Mouse (Mus musculus): ENCODE data around the gene Tdrd12. TPM values are rescaled to one million over a fixed set of nuclear protein-coding genes. Genes with fewer than 3 reads are reported as not detected.
"Not testable (repeated sequence)": the region's sequence is repeated elsewhere in the genome, so short reads cannot be mapped to it uniquely, and the experiment has no call there.

The Tdrd12 gene
- polyA plus RNA-seq, 1 experiment from 2014 or later: 1.5 TPM

GRCm38 (mm10) chr7:35579849-35580248 lies 42.3 kb upstream of the Tdrd12 start:
- no peak overlapping the region for H3K27ac ChIP-seq (ENCODE audit: low read length)
- H3K9ac ChIP-seq (ENCODE audit: low read length): no peak overlapping the region
- no peak overlapping the region for H3K4me2 ChIP-seq (ENCODE audit: low read depth, low read length)
- no peaks in the 10 kb centered on the region for H3K36me3 ChIP-seq (ENCODE audit: control insufficient read depth, insufficient read depth)
- no peak overlapping the region for H3K4me3 ChIP-seq (ENCODE audit: low read length)
- no peaks in the 10 kb centered on the region for H3K9me3 ChIP-seq (replicated peaks; ENCODE audit: control insufficient read depth, low read length)
- WGBS: 43% methylated on average over 4 of the region's 4 CpGs
- no peak for ATAC-seq (replicated peaks; ENCODE audit: extremely low read depth, insufficient read depth, low FRiP score)
- H3K27me3 ChIP-seq (ENCODE audit: control insufficient read depth, insufficient read depth, low read length): peaks cover 10% of the 10 kb centered on the region
- peaks cover 4% of the 10 kb centered on the region for H3K4me1 ChIP-seq (ENCODE audit: control insufficient read depth, insufficient read depth, low read length)

- not testable (repeated sequence) for H3K36me3 ChIP-seq (ENCODE audit: control insufficient read depth, insufficient read depth); ATAC-seq (replicated peaks; ENCODE audit: extremely low read depth, insufficient read depth, low FRiP score); H3K27me3 ChIP-seq (ENCODE audit: control insufficient read depth, insufficient read depth, low read length); H3K9ac ChIP-seq (ENCODE audit: low read length); H3K4me2 ChIP-seq (ENCODE audit: low read depth, low read length); H3K4me1 ChIP-seq (ENCODE audit: control insufficient read depth, insufficient read depth, low read length); H3K4me3 ChIP-seq (ENCODE audit: low read length); H3K9me3 ChIP-seq (replicated peaks; ENCODE audit: control insufficient read depth, low read length); H3K27ac ChIP-seq (ENCODE audit: low read length)
- WGBS: 20% methylated on average over 6 of the region's 6 CpGs
Observed at GRCm38 (mm10) chr7:35570883-35571282, 33.3 kb upstream of the Tdrd12 start.

- not testable (repeated sequence) for H3K4me1 ChIP-seq (ENCODE audit: control insufficient read depth, insufficient read depth, low read length); H3K9me3 ChIP-seq (replicated peaks; ENCODE audit: control insufficient read depth, low read length); H3K9ac ChIP-seq (ENCODE audit: low read length); H3K27ac ChIP-seq (ENCODE audit: low read length); ATAC-seq (replicated peaks; ENCODE audit: extremely low read depth, insufficient read depth, low FRiP score); H3K27me3 ChIP-seq (ENCODE audit: control insufficient read depth, insufficient read depth, low read length); H3K36me3 ChIP-seq (ENCODE audit: control insufficient read depth, insufficient read depth); H3K4me2 ChIP-seq (ENCODE audit: low read depth, low read length); H3K4me3 ChIP-seq (ENCODE audit: low read length)
- WGBS: 82% methylated on average over 4 of the region's 4 CpGs
Observed at GRCm38 (mm10) chr7:35569724-35570123, 32.2 kb upstream of the Tdrd12 start.

- 78% methylated on average over 13 of the region's 13 CpGs for WGBS
- H3K27me3 ChIP-seq (ENCODE audit: control insufficient read depth, insufficient read depth, low read length); H3K4me3 ChIP-seq (ENCODE audit: low read length); H3K4me1 ChIP-seq (ENCODE audit: control insufficient read depth, insufficient read depth, low read length); H3K9ac ChIP-seq (ENCODE audit: low read length); H3K36me3 ChIP-seq (ENCODE audit: control insufficient read depth, insufficient read depth); H3K9me3 ChIP-seq (replicated peaks; ENCODE audit: control insufficient read depth, low read length); H3K27ac ChIP-seq (ENCODE audit: low read length); ATAC-seq (replicated peaks; ENCODE audit: extremely low read depth, insufficient read depth, low FRiP score); H3K4me2 ChIP-seq (ENCODE audit: low read depth, low read length): not testable (repeated sequence)
Observed at GRCm38 (mm10) chr7:35565965-35566364, 28.4 kb upstream of the Tdrd12 start.

DNA sequence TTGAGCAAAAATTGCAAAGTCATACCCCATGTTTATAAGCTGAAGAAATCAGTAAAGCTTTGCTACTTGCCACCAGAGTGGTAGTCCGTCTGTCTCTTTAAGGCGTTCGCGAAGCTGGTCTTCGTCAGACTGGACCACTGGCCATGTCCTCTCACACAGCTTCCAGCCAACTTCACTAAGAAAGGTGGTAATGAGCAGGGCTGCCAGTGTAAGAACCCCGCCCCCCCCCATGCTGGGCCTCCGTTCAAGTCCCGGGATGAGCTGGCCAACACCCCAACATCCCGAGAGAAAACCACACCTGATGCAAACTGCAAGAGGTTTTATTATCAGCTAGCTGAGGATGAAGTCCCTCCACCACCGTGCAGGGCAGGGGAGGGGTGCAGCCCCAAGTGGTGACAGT lies 27.3 kb upstream of the Tdrd12 start:
- H3K4me2 ChIP-seq (ENCODE audit: low read depth, low read length); H3K36me3 ChIP-seq (ENCODE audit: control insufficient read depth, insufficient read depth); H3K9ac ChIP-seq (ENCODE audit: low read length); H3K27me3 ChIP-seq (ENCODE audit: control insufficient read depth, insufficient read depth, low read length); ATAC-seq (replicated peaks; ENCODE audit: extremely low read depth, insufficient read depth, low FRiP score); H3K9me3 ChIP-seq (replicated peaks; ENCODE audit: control insufficient read depth, low read length); H3K27ac ChIP-seq (ENCODE audit: low read length); H3K4me3 ChIP-seq (ENCODE audit: low read length); H3K4me1 ChIP-seq (ENCODE audit: control insufficient read depth, insufficient read depth, low read length): not testable (repeated sequence)
- 72% methylated on average over 10 of the region's 10 CpGs for WGBS

- Histone ChIP-seq H3K4me2 (ENCODE audit: low read depth, low read length) (no peak overlapping the region), H3K4me3 (ENCODE audit: low read length) (no peak overlapping the region), H3K27me3 (ENCODE audit: control insufficient read depth, insufficient read depth, low read length) (no peaks in the 10 kb centered on the region), H3K36me3 (ENCODE audit: control insufficient read depth, insufficient read depth) (no peaks in the 10 kb centered on the region), H3K27ac (ENCODE audit: low read length) (no peak overlapping the region), H3K9me3 (replicated peaks; ENCODE audit: control insufficient read depth, low read length) (no peaks in the 10 kb centered on the region), H3K9ac (ENCODE audit: low read length) (no peak overlapping the region), H3K4me1 (ENCODE audit: control insufficient read depth, insufficient read depth, low read length) (no peaks in the 10 kb centered on the region)
- 86% methylated on average over 2 of the region's 2 CpGs for WGBS
- ATAC-seq (replicated peaks; ENCODE audit: extremely low read depth, insufficient read depth, low FRiP score): no peak
Observed at GRCm38 (mm10) chr7:35564067-35564865, 26.7 kb upstream of the Tdrd12 start.

- no peaks in the 10 kb centered on the region for H3K4me1 ChIP-seq (ENCODE audit: control insufficient read depth, insufficient read depth, low read length)
- no peak for ATAC-seq (replicated peaks; ENCODE audit: extremely low read depth, insufficient read depth, low FRiP score)
- H3K9ac ChIP-seq (ENCODE audit: low read length): no peak overlapping the region
- H3K4me3 ChIP-seq (ENCODE audit: low read length): no peak overlapping the region
- 57% methylated on average over 11 of the region's 11 CpGs for WGBS
- no peak overlapping the region for H3K4me2 ChIP-seq (ENCODE audit: low read depth, low read length)
- H3K36me3 ChIP-seq (ENCODE audit: control insufficient read depth, insufficient read depth): no peaks in the 10 kb centered on the region
- no peaks in the 10 kb centered on the region for H3K27me3 ChIP-seq (ENCODE audit: control insufficient read depth, insufficient read depth, low read length)
- no peaks in the 10 kb centered on the region for H3K9me3 ChIP-seq (replicated peaks; ENCODE audit: control insufficient read depth, low read length)
- no peak overlapping the region for H3K27ac ChIP-seq (ENCODE audit: low read length)
Observed at GRCm38 (mm10) chr7:35563071-35563470, 25.5 kb upstream of the Tdrd12 start.

- Histone ChIP-seq H3K9me3 (replicated peaks; ENCODE audit: control insufficient read depth, low read length) (no peaks in the 10 kb centered on the region), H3K4me2 (ENCODE audit: low read depth, low read length) (no peak overlapping the region), H3K27me3 (ENCODE audit: control insufficient read depth, insufficient read depth, low read length) (no peaks in the 10 kb centered on the region), H3K4me1 (ENCODE audit: control insufficient read depth, insufficient read depth, low read length) (peaks cover 5% of the 10 kb centered on the region; the same call in 1 of the 2 replicates), H3K36me3 (ENCODE audit: control insufficient read depth, insufficient read depth) (no peaks in the 10 kb centered on the region), H3K9ac (ENCODE audit: low read length) (no peak overlapping the region), H3K4me3 (ENCODE audit: low read length) (no peak overlapping the region), H3K27ac (ENCODE audit: low read length) (no peak overlapping the region)
- no peak for ATAC-seq (replicated peaks; ENCODE audit: extremely low read depth, insufficient read depth, low FRiP score)
- WGBS: 88% methylated on average over 3 of the region's 3 CpGs
Observed at GRCm38 (mm10) chr7:35559838-35560237, 22.3 kb upstream of the Tdrd12 start.

DNA sequence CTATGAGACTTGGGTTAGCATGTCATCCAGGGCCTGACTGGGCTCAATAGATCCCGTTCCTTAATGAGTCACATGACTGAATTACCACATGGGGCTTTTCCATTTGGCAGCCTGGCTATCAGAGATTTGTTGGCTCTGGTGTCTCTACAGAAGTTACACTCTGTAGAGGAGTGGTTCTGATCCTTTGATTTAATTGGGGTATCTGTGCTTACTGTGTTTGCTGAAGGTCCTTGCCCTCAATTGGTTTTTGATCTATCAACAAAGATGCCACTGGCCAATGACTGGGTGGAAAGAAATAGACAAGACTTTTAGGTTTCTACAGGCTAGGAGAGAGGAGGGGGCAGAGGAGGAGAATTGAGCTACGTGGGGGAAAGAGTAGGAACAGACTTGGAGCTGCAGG lies 21.1 kb upstream of the Tdrd12 start:
- H3K4me2 ChIP-seq (ENCODE audit: low read depth, low read length): no peak overlapping the region
- no peak overlapping the region for H3K4me3 ChIP-seq (ENCODE audit: low read length)
- 35% methylated on average over 2 of the region's 2 CpGs for WGBS
- ATAC-seq (replicated peaks; ENCODE audit: extremely low read depth, insufficient read depth, low FRiP score): no peak
- H3K27me3 ChIP-seq (ENCODE audit: control insufficient read depth, insufficient read depth, low read length): no peaks in the 10 kb centered on the region
- no peaks in the 10 kb centered on the region for H3K36me3 ChIP-seq (ENCODE audit: control insufficient read depth, insufficient read depth)
- peaks cover 10% of the 10 kb centered on the region for H3K4me1 ChIP-seq (ENCODE audit: control insufficient read depth, insufficient read depth, low read length)
- no peak overlapping the region for H3K9ac ChIP-seq (ENCODE audit: low read length)
- H3K27ac ChIP-seq (ENCODE audit: low read length): no peak overlapping the region
- no peaks in the 10 kb centered on the region for H3K9me3 ChIP-seq (replicated peaks; ENCODE audit: control insufficient read depth, low read length)

All from heart, embryonic 16.5 days (tissue).